ENCODE assay signal across 8 mouse cellular contexts in genomic region chr13:12650020-12650876, GRCm38 (mm10).
DNase-seq lines count a peak whose midpoint lies in the region; ATAC-seq lines count a peak whose summit lies in the region.
"Not testable (repeated sequence)": the region's sequence is repeated elsewhere in the genome, so short reads cannot be mapped to it uniquely, and the experiment has no call there.

No protein-coding gene starts in this region.

- H3K27ac ChIP-seq in macrophage: not testable (repeated sequence)

- ATAC-seq in activated CD4-positive, CD25-positive, alpha-beta regulatory T cell, adult 4 months: peak; percentile 65
- peak; percentile 66 for ATAC-seq in inflammation-experienced regulatory T-cells, adult 6 months

- DNase-seq in embryo, embryonic 10.5 days (ENCODE audit: low spot score): peak; percentile 53
- peak; percentile 81 for DNase-seq in gastrocnemius, postnatal 25 days
- peak; percentile 19 to 65 for DNase-seq in left cerebral cortex, adult 9 months (ENCODE audit: low spot score in 2 of 2)
- DNase-seq in right cerebral cortex, adult 18-20 months: peak; percentile 84
- peak; percentile 70 for DNase-seq in urinary bladder, postnatal 14 days (ENCODE audit: low spot score)

- H3K79me2 ChIP-seq in macrophage (ENCODE audit: inconsistent target): peaks cover 25% of the 10 kb centered on the region

- H3K4me3 ChIP-seq in macrophage (ENCODE audit: inconsistent target): peak overlapping the region; percentile 29

- not testable (repeated sequence) for H3K36me3 ChIP-seq in macrophage (ENCODE audit: inconsistent target)

- 0% methylated on average over 20 of the region's 79 CpGs for WGBS in macrophage (ENCODE audit: missing documents)
